Mouse (Mus musculus): ENCODE measurements around the gene Ly75. TPM values are rescaled to one million over a fixed set of nuclear protein-coding genes. Genes with fewer than 3 reads are reported as not detected.

Ly75 gene
- polyA plus RNA-seq (2014; fragmentation: Nextera tagmentation; extraction: Ambion mirVana) = 1.8 and 4.5 TPM in 2 replicates

- no peaks in the 10 kb centered on the region for H3K9me3 ChIP-seq (ENCODE audit: control insufficient read depth, low read length)
- H3K27me3 ChIP-seq (ENCODE audit: control insufficient read depth, insufficient read depth, low read length) = no peaks in the 10 kb centered on the region
- no peaks in the 10 kb centered on the region for H3K36me3 ChIP-seq (ENCODE audit: control insufficient read depth, insufficient read depth, low read length)
- peaks cover 4% of the 10 kb centered on the region; the same call in 1 of the 2 replicates for H3K4me1 ChIP-seq (ENCODE audit: control insufficient read depth, insufficient read depth, low read length)
- H3K4me2 ChIP-seq (replicated peaks; ENCODE audit: low read depth, low read length) = peak within 1 kb of the TSS; percentile 92
- H3K4me3 ChIP-seq (ENCODE audit: low read length) = peak within 1 kb of the TSS; percentile 55
- H3K9ac ChIP-seq (ENCODE audit: low read depth, low read length) = peak within 1 kb of the TSS; percentile 60
- no peak within 1 kb of the TSS for H3K27ac ChIP-seq (ENCODE audit: low read depth, low read length)
- ATAC-seq (ENCODE audit: low FRiP score, low TSS enrichment) = peak; percentile 100
- WGBS = 2% methylated on average over 46 of the region's 46 CpGs
Observed at GRCm38 (mm10) chr2:60382858-60383669, at the start of gene Ly75. TSS of gene Ly75 (minus strand) at chr2:60383303.

GRCm38 (mm10) chr2:60430315-60431021 lies 47.4 kb upstream of the Ly75 start:
- no peaks in the 10 kb centered on the region for H3K9me3 ChIP-seq (ENCODE audit: control insufficient read depth, low read length)
- no peak overlapping the region for H3K9ac ChIP-seq (ENCODE audit: low read depth, low read length)
- no peak overlapping the region for H3K27ac ChIP-seq (ENCODE audit: low read depth, low read length)
- no peaks in the 10 kb centered on the region for H3K27me3 ChIP-seq (ENCODE audit: control insufficient read depth, insufficient read depth, low read length)
- no peaks in the 10 kb centered on the region for H3K36me3 ChIP-seq (ENCODE audit: control insufficient read depth, insufficient read depth, low read length)
- no peak overlapping the region for H3K4me2 ChIP-seq (replicated peaks; ENCODE audit: low read depth, low read length)
- ATAC-seq (ENCODE audit: low FRiP score, low TSS enrichment) = no peak
- no peak overlapping the region for H3K4me3 ChIP-seq (ENCODE audit: low read length)
- H3K4me1 ChIP-seq (ENCODE audit: control insufficient read depth, insufficient read depth, low read length) = no peaks in the 10 kb centered on the region
- WGBS = 75% methylated on average over 8 of the region's 8 CpGs

- Histone ChIP-seq H3K4me2 (replicated peaks; ENCODE audit: low read depth, low read length) (no peak overlapping the region), H3K27ac (ENCODE audit: low read depth, low read length) (no peak overlapping the region), H3K27me3 (ENCODE audit: control insufficient read depth, insufficient read depth, low read length) (no peaks in the 10 kb centered on the region), H3K9ac (ENCODE audit: low read depth, low read length) (no peak overlapping the region), H3K36me3 (ENCODE audit: control insufficient read depth, insufficient read depth, low read length) (no peaks in the 10 kb centered on the region), H3K9me3 (ENCODE audit: control insufficient read depth, low read length) (no peaks in the 10 kb centered on the region), H3K4me3 (ENCODE audit: low read length) (no peak overlapping the region), H3K4me1 (ENCODE audit: control insufficient read depth, insufficient read depth, low read length) (no peaks in the 10 kb centered on the region)
- no peak for ATAC-seq (ENCODE audit: low FRiP score, low TSS enrichment)
- 8% methylated on average over 6 of the region's 6 CpGs for WGBS
Observed at GRCm38 (mm10) chr2:60418075-60418474, 35.0 kb upstream of the Ly75 start.

GRCm38 (mm10) chr2:60414334-60414733 lies 31.2 kb upstream of the Ly75 start:
- no peaks in the 10 kb centered on the region for H3K9me3 ChIP-seq (ENCODE audit: control insufficient read depth, low read length)
- H3K27me3 ChIP-seq (ENCODE audit: control insufficient read depth, insufficient read depth, low read length) = no peaks in the 10 kb centered on the region
- no peaks in the 10 kb centered on the region; the same call in 1 of the 2 replicates for H3K4me1 ChIP-seq (ENCODE audit: control insufficient read depth, insufficient read depth, low read length)
- no peaks in the 10 kb centered on the region for H3K36me3 ChIP-seq (ENCODE audit: control insufficient read depth, insufficient read depth, low read length)
- H3K4me3 ChIP-seq (ENCODE audit: low read length) = no peak overlapping the region
- no peak overlapping the region for H3K9ac ChIP-seq (ENCODE audit: low read depth, low read length)
- no peak overlapping the region for H3K27ac ChIP-seq (ENCODE audit: low read depth, low read length)
- 31% methylated on average over 8 of the region's 8 CpGs for WGBS
- ATAC-seq (ENCODE audit: low FRiP score, low TSS enrichment) = peak; percentile 74; the same call in 1 of the 2 replicates
- H3K4me2 ChIP-seq (replicated peaks; ENCODE audit: low read depth, low read length) = no peak overlapping the region

GRCm38 (mm10) chr2:60413006-60413650 lies 30.0 kb upstream of the Ly75 start:
- no peak overlapping the region for H3K9ac ChIP-seq (ENCODE audit: low read depth, low read length)
- 72% methylated on average over 18 of the region's 18 CpGs for WGBS
- H3K4me2 ChIP-seq (replicated peaks; ENCODE audit: low read depth, low read length) = no peak overlapping the region
- no peaks in the 10 kb centered on the region; the same call in 1 of the 2 replicates for H3K4me1 ChIP-seq (ENCODE audit: control insufficient read depth, insufficient read depth, low read length)
- H3K27me3 ChIP-seq (ENCODE audit: control insufficient read depth, insufficient read depth, low read length) = no peaks in the 10 kb centered on the region
- H3K9me3 ChIP-seq (ENCODE audit: control insufficient read depth, low read length) = no peaks in the 10 kb centered on the region
- no peak overlapping the region for H3K4me3 ChIP-seq (ENCODE audit: low read length)
- H3K36me3 ChIP-seq (ENCODE audit: control insufficient read depth, insufficient read depth, low read length) = no peaks in the 10 kb centered on the region
- no peak overlapping the region for H3K27ac ChIP-seq (ENCODE audit: low read depth, low read length)
- no peak for ATAC-seq (ENCODE audit: low FRiP score, low TSS enrichment)

GRCm38 (mm10) chr2:60411181-60411580 lies 28.1 kb upstream of the Ly75 start:
- no peaks in the 10 kb centered on the region; the same call in 1 of the 2 replicates for H3K4me1 ChIP-seq (ENCODE audit: control insufficient read depth, insufficient read depth, low read length)
- 85% methylated on average over 7 of the region's 7 CpGs for WGBS
- H3K27me3 ChIP-seq (ENCODE audit: control insufficient read depth, insufficient read depth, low read length) = no peaks in the 10 kb centered on the region
- no peaks in the 10 kb centered on the region for H3K36me3 ChIP-seq (ENCODE audit: control insufficient read depth, insufficient read depth, low read length)
- H3K27ac ChIP-seq (ENCODE audit: low read depth, low read length) = no peak overlapping the region
- H3K9ac ChIP-seq (ENCODE audit: low read depth, low read length) = no peak overlapping the region
- no peaks in the 10 kb centered on the region for H3K9me3 ChIP-seq (ENCODE audit: control insufficient read depth, low read length)
- ATAC-seq (ENCODE audit: low FRiP score, low TSS enrichment) = no peak
- no peak overlapping the region for H3K4me2 ChIP-seq (replicated peaks; ENCODE audit: low read depth, low read length)
- H3K4me3 ChIP-seq (ENCODE audit: low read length) = no peak overlapping the region

GRCm38 (mm10) chr2:60409989-60410763 lies 27.1 kb upstream of the Ly75 start:
- Histone ChIP-seq H3K4me1 (ENCODE audit: control insufficient read depth, insufficient read depth, low read length) (no peaks in the 10 kb centered on the region; the same call in 1 of the 2 replicates), H3K9ac (ENCODE audit: low read depth, low read length) (no peak overlapping the region), H3K9me3 (ENCODE audit: control insufficient read depth, low read length) (no peaks in the 10 kb centered on the region), H3K36me3 (ENCODE audit: control insufficient read depth, insufficient read depth, low read length) (no peaks in the 10 kb centered on the region), H3K27ac (ENCODE audit: low read depth, low read length) (no peak overlapping the region), H3K27me3 (ENCODE audit: control insufficient read depth, insufficient read depth, low read length) (no peaks in the 10 kb centered on the region), H3K4me3 (ENCODE audit: low read length) (no peak overlapping the region), H3K4me2 (replicated peaks; ENCODE audit: low read depth, low read length) (no peak overlapping the region)
- ATAC-seq (ENCODE audit: low FRiP score, low TSS enrichment) = no peak
- WGBS = 39% methylated on average over 11 of the region's 11 CpGs

- WGBS = 22% methylated on average over 6 of the region's 6 CpGs
- no peaks in the 10 kb centered on the region for H3K9me3 ChIP-seq (ENCODE audit: control insufficient read depth, low read length)
- ATAC-seq (ENCODE audit: low FRiP score, low TSS enrichment) = peak; percentile 60
- H3K36me3 ChIP-seq (ENCODE audit: control insufficient read depth, insufficient read depth, low read length) = no peaks in the 10 kb centered on the region
- H3K9ac ChIP-seq (ENCODE audit: low read depth, low read length) = no peak overlapping the region
- H3K4me2 ChIP-seq (replicated peaks; ENCODE audit: low read depth, low read length) = no peak overlapping the region
- no peak overlapping the region for H3K4me3 ChIP-seq (ENCODE audit: low read length)
- peak overlapping the region; percentile 24; the same call in 1 of the 2 replicates for H3K27ac ChIP-seq (ENCODE audit: low read depth, low read length)
- no peaks in the 10 kb centered on the region; the same call in 1 of the 2 replicates for H3K4me1 ChIP-seq (ENCODE audit: control insufficient read depth, insufficient read depth, low read length)
- H3K27me3 ChIP-seq (ENCODE audit: control insufficient read depth, insufficient read depth, low read length) = no peaks in the 10 kb centered on the region
Observed at GRCm38 (mm10) chr2:60409194-60409593, 26.1 kb upstream of the Ly75 start.

Measured in kidney, embryonic 14.5 days (tissue).